Mouse (Mus musculus) cortical plate, adult 2 months (tissue): ENCODE results near the gene Zfp652. TPM values are rescaled to one million over a fixed set of nuclear protein-coding genes. Genes with fewer than 3 reads are reported as not detected.
A peak's percentile ranks its signal among the peaks of the same experiment; 100 is the strongest.
"Not testable (repeated sequence)": the region's sequence is repeated elsewhere in the genome, so short reads cannot be mapped to it uniquely, and the experiment has no call there.

Source experiments
- H3K27ac ChIP-seq: fragments of 200-500 bp; 2 replicates; pipeline ENCODE4 v1.5.1; 2012; ENCODE audit warnings: low read length, control low read depth, inconsistent platforms; ENCODE audit not compliant: insufficient read depth
- H3K4me1 ChIP-seq: fragments of 200-500 bp; 2 replicates; pipeline ENCODE4 v1.6.1; 2011; ENCODE audit warnings: low read length; ENCODE audit not compliant: control insufficient read depth, insufficient read depth
- H3K4me3 ChIP-seq: fragments of 200-500 bp; 2 replicates; pipeline ENCODE4 v1.5.1; 2011; ENCODE audit warnings: mild to moderate bottlenecking, low read length, control low read depth; ENCODE audit not compliant: insufficient read depth
- CTCF ChIP-seq: fragments of 200-500 bp; IDR thresholded peaks from 2 replicates; pipeline ENCODE4 v1.5.1; 2011; ENCODE audit warnings: mild to moderate bottlenecking, control low read depth, low read length; ENCODE audit not compliant: insufficient read depth; ENCODE audit errors: extremely low read depth
- POLR2A ChIP-seq: fragments of 200-500 bp; IDR thresholded peaks from 2 replicates; pipeline ENCODE4 v1.6.1; 2011; ENCODE audit warnings: mild to moderate bottlenecking, low read length, control low read depth; ENCODE audit not compliant: insufficient read depth; ENCODE audit errors: extremely low read depth
- polyA plus RNA-seq: library from polyadenylated mRNA; depleted of rRNA; stranded (reverse); fragments of >200 nt; gene quantifications from 2 replicates; pipeline ENCODE4 v1.2.3, GENCODE M21; 2012

The Zfp652 gene
- polyA plus RNA-seq, 1 experiment = 21.2 TPM

DNA sequence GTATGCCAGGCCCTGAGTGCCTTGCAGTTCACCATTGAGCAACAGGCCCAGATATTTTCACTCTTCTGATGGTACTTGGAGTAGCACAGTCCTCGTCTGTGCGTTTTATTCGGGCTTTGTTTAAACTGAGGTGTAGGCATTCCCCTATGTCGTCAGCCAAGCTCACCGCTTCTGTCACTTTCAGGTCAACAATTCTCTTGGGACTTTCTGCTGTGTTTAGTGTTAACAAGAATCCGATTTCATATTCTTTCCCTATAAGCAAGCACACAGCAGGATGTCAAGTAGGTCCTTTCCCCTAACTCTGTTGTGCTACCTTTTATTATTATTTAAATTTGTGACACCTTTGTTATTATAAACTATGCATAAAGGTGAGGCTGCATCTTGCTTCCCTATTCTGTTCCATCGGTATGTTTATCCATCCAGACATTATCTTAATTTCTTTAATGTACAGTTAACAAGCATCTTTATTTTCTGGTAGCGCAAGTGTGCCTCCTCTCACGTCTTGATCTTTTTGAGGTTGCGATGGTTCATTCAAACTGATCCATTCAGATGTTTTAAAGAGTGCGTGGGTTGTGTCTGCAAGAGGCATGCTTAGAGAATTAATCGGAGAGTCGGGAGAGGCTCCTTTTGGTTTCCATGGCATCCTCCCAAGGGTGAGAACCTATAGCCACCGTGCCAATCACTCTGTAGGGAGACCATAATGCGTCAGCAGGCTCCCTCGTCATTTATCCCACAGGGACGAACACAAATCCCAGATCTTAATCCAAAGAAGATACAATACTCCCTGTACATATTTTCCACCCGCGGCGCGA, 145.4 kb downstream of the Zfp652 start:
- Histone ChIP-seq H3K27ac (no peak overlapping the region), H3K4me3 (peak overlapping the region; percentile 62), H3K4me1 (peaks cover 2% of the 10 kb centered on the region; the same call in 1 of the 2 replicates)
- TF ChIP-seq CTCF = no peak
- TF ChIP-seq POLR2A = no peak

DNA sequence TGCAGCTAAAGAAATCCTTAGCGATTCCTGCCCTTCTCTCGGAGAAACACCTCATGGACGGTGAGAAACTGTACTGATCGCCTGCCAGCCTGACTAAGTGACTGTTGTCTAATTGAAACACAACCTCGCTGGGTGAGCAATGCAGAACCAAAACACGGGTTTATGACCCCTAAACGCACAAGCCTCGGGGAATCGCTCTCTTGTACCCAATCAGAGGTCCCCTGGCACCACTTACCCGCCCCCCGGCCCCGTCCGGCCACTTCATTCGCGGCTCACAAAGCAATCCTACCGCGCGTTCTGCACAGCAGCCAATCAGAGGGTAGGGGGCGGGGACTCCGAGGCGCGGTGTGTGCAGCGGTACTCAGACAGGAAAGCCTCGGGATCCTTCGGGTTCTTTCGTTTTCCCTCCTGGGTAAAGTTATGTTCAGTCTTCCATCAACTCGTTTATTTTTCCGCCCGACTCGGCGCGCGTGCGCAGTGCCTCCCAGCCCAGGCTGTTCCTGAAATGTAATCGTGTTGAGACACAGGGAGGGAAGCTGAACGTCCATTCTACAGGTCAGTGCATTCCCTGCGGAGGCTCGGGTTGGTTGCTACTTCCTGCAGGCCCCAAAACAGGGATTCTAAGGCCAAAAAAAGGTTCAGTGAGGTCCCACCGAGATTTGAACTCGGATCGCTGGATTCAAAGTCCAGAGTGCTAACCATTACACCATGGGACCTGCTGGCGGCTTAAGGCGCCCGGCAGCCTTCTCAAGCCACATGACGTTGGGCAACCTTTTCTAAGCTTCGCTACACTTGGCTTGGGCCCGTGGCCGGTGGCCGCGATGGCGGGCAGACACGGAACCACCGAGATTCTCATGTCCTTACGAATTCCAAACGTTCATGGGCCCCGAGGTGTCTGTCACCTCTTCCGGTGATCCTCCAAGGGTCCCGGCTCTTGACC, 146.3 kb downstream of the Zfp652 start:
- Histone ChIP-seq H3K27ac (peak overlapping the region; percentile 54; the same call in 1 of the 2 replicates), H3K4me1 (peaks cover 2% of the 10 kb centered on the region; the same call in 1 of the 2 replicates), H3K4me3 (peak overlapping the region; percentile 62)
- no peak for TF ChIP-seq CTCF
- 0 out of 2 replicates have a peak, but pooled peaks have one; percentile 53 for TF ChIP-seq POLR2A

DNA sequence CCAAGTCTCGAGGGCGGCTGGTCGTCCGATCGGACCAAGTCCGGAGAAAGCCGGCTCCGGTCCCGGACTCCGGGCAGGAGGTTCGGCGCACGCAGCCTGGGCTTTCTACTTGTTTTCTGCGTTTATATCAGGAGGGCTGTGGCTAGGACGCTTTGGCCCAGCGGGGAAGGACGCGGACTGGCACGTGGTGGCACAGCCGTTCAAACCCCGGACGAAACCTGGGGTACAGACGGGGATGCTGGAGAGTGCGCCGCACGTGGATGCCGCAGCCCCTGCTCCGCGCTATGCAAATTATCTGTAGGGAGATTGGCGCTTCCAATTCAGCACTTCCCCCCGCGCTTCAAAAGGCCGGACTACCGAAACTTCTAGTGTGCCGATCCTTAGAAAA, 147.0 kb downstream of the Zfp652 start:
- Histone ChIP-seq H3K27ac (no peak overlapping the region), H3K4me1 (peaks cover 2% of the 10 kb centered on the region; the same call in 1 of the 2 replicates), H3K4me3 (peak overlapping the region; percentile 62)
- TF ChIP-seq POLR2A = no peak
- no peak for TF ChIP-seq CTCF

DNA sequence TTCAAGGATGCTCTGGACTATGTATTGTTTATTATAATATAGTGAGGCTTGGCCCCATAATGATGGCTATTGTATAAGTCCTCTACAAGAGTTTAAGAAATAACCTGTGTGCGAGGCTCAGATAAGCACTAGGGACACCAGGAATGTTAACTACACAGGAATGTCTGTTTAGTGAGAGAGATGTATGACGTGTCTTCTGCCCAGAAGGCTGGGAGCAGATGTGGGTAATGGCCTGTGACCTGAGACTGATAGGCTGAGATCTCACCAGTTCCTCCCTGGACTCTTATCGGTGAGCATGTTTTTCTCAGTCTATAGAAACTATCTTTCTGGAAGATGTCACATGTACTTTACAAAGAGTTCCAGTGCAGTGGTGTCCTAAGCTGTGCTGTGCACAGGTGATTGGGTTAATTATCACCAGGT, 147.6 kb downstream of the Zfp652 start:
- no peak for TF ChIP-seq POLR2A
- Histone ChIP-seq H3K4me3 (peak overlapping the region; percentile 62), H3K27ac (no peak overlapping the region), H3K4me1 (peaks cover 2% of the 10 kb centered on the region; the same call in 1 of the 2 replicates)

DNA sequence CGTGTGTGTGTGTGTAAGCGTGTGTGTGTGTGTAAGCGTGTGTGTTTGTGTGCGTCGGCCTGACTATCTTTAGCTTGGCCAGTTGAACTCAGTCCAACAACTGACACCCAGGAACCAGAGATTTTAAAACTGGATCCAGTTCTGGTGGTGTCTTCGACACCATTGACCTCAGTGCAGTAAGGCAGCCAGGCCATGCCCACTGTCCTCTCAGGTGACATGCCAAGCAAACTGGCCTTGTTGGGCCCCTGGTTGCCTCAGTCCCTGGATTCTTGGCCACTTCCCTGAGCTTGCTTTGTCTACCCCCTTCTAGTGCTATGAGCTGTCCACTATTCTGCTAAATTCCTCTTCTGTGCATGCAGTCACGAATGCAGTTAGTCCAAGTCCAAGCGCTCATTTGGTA, 148.9 kb downstream of the Zfp652 start:
- TF ChIP-seq POLR2A (no peak), CTCF (no peak)
- H3K27ac ChIP-seq = no peak overlapping the region
- H3K4me3 ChIP-seq = no peak overlapping the region
- H3K4me1 ChIP-seq = peaks cover 2% of the 10 kb centered on the region; the same call in 1 of the 2 replicates

DNA sequence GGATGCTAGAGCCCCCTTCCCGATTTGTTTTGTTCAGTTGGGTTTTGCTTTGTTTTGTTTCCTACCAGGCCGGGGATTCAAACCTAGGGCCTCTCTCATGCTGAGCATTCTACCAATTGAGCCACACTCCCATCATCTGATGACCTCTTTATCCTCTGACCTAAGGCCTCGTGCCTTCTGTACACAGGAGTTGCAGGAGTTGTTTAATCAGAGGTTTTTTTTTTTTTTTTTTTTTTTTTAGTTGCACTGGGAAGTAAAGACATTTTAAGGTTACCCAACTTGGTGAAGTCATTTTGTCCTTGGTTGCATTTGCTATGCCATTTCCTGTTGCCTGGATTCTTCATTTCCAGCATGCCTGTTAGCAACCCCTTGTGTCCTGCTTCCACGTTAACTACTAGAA, 157.0 kb downstream of the Zfp652 start:
- TF ChIP-seq POLR2A (no peak), CTCF (no peak)
- Histone ChIP-seq H3K4me3 (no peak overlapping the region), H3K27ac (no peak overlapping the region), H3K4me1 (no peaks in the 10 kb centered on the region)

DNA sequence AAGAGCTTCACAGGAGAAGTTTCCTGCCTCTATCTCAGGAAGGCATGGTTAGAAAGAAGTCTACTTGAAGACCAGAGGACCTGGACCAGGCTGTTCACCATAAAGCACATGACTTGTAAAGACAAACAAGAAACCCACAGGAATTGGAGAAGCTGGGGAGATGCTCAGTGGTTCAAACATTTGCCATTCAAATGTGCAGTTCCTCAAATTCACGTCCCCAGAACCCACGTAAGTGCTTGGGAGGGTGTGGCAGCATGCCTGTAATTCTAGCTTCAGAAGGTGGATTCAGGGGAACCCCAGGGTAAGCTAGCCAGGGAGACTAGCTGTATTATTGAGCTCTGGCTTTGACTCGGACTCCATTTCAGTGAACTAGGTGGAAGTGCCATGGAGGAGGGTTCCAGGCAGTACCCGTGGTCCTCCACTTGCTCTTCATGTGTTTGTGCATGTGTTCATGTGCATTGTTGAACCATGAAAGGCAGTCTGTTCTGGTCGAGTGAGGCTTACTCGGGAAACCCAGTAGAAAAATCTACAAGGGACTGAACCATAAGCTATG, 157.5 kb downstream of the Zfp652 start:
- no peak for TF ChIP-seq POLR2A
- TF ChIP-seq CTCF = no peak
- Histone ChIP-seq H3K4me1 (no peaks in the 10 kb centered on the region), H3K4me3 (no peak overlapping the region), H3K27ac (no peak overlapping the region)

DNA sequence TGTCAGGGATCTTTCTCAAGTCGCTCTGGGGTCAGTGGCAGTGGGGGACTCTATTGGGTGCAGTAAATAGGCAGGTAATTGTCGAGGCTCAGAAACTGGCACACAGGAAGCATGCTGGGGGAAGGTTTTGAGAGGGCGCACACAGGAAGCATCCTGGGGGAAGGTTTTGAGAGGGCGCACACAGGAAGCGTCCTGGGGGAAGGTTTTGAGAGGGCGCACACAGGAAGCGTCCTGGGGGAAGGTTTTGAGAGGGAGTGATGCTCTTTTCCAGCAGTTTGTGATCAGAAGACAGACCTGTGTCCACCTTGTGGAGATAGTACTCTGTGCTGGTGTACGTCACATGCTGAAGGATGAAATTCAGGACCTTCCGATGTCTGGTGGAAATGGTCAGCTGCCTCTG, 163.3 kb downstream of the Zfp652 start:
- Histone ChIP-seq H3K4me1 (no peaks in the 10 kb centered on the region), H3K4me3 (no peak overlapping the region), H3K27ac (no peak overlapping the region)
- no peak for TF ChIP-seq POLR2A
- TF ChIP-seq CTCF = no peak

DNA sequence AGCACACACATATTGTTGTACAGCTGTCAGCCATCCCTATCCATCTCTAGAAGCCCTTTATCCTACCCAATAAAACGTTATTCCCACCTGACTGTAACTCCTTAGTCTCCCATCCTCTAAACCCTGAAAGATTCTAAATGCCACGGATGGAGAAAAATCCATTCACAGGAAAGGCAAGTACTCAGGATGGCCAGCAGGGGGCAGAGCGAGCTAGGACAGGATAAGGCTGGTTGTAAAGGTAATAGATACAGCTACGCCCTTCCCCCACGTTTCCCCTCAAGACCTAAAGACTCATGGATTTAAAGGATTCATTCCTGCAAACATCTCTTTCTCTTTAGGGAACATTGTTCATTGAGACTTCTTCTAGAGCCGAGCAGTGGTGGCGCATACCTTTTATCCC, 163.8 kb downstream of the Zfp652 start:
- H3K4me3 ChIP-seq = no peak overlapping the region
- TF ChIP-seq POLR2A (no peak), CTCF (peak; percentile 79)
- no peaks in the 10 kb centered on the region for H3K4me1 ChIP-seq
- H3K27ac ChIP-seq = no peak overlapping the region

DNA sequence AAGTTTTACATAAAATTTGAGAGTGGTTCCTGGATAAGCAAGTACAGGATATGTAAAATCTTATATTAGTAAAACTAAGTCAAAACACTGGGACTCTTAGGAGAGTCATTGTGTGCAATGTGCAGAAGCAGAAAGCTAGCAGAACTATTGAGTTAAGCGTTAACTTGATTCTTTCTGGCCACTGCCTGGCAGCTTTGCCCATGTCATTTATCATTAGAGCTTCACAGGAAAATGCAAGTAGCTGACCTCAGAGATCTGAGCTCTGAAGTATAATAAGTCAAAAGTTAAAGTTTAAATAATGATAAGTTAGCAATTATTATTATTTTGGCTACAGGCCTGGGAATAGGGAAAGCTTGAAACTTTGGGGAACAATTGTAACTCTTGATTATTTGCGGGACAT, 167.4 kb downstream of the Zfp652 start:
- not testable (repeated sequence) for H3K27ac ChIP-seq, H3K4me1 ChIP-seq, H3K4me3 ChIP-seq
